Mouse (Mus musculus): Measurements from ENCODE around the gene Map3k12. TPM values are rescaled to one million over a fixed set of nuclear protein-coding genes. Genes with fewer than 3 reads are reported as not detected.

The Map3k12 gene
- polyA plus RNA-seq, 1 experiment from 2014 or later, result 13.4 TPM

DNA sequence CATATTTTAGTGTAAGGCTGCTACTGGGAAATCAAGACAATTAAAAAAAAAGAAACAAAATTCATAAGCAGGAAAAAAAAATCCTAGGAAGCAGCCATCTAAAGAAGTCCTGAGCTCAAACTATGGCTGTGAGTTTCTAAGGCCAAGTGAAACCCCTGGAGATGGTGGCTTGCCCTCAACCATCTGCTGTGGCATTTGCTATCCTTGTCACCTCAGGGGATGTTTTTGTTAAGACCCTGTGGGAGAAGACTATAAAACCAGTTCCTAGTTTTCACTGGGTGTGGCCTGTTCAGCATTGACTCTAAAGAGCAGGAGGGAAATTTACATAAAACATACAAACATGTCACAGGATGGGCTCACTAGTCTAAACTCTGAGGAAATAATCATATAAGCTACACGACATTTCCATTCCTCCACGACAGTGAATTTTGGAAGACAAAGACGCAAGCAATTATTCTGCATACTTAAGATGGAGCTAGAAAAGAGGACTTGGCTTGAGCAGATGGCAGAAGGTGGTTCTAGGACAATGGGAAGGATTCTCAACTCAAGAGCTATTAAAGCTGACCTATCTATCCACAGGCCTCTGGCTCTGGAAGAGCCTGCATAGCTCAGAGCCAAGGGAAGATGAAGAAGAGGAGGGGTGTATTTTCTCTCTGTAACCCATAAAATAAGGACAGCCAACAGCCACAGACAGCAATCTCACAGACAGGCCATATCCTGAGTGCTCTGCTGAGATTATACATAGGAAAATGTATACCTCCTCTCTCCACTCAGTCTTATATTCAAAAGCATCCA, 15.4 kb upstream of the Map3k12 start:
- no peak for ATAC-seq (ENCODE audit: insufficient read depth, low FRiP score, low read depth)
- Histone ChIP-seq H3K4me3 (replicated peaks) (no peak overlapping the region), H3K27me3 (replicated peaks) (no peaks in the 10 kb centered on the region), H3K27ac (no peak overlapping the region), H3K4me2 (no peak overlapping the region), H3K4me1 (no peaks in the 10 kb centered on the region), H3K36me3 (peaks cover 61% of the 10 kb centered on the region), H3K9ac (no peak overlapping the region), H3K9me3 (no peaks in the 10 kb centered on the region)
- 85% methylated on average over 3 of the region's 3 CpGs for WGBS

DNA sequence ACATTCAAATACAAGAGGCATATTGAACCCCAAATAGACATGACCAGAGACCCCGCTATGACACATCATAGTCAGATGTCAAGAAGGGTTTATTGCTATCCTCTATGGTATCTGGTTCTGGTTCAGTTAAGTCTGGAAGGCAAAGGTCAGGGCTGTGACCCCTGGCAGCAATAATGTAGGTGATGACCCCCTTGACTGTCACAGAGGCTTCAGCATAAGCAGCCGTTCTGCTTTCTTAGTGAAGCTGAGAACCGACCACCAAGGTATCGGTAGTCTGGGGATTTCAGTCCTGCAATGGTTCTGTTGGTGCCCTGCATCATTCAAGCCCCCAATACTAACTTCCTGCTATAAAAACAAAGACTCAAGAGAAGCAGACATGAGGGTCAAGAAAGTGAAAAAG, 14.7 kb upstream of the Map3k12 start:
- no peak overlapping the region for H3K4me3 ChIP-seq (replicated peaks)
- H3K27me3 ChIP-seq (replicated peaks), result no peaks in the 10 kb centered on the region
- H3K4me2 ChIP-seq, result no peak overlapping the region
- no peaks in the 10 kb centered on the region for H3K4me1 ChIP-seq
- WGBS, result 88% methylated on average over 4 of the region's 4 CpGs
- H3K9ac ChIP-seq, result no peak overlapping the region
- no peak overlapping the region for H3K27ac ChIP-seq
- H3K36me3 ChIP-seq, result peaks cover 58% of the 10 kb centered on the region
- ATAC-seq (ENCODE audit: insufficient read depth, low FRiP score, low read depth), result no peak
- H3K9me3 ChIP-seq, result no peaks in the 10 kb centered on the region

DNA sequence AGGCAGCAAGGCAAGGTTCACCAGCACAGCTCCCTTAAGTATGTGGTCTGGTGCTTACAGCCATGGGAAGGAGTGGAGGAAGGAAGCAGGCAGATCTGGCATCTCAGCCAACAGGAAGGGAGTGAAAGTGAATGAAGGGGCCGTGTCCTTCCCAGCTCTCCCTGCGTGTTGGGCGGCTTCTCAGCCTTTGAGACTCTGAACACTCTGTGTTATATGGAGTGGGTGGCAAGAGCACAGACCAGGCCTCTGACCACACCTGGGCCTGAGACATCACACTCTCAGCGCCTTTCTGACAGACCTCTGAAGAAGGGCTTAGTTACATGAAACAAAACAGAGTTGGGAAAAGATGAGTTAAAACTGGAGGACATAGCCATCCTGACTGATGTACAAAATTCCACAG, 13.7 kb upstream of the Map3k12 start:
- no peaks in the 10 kb centered on the region for H3K4me1 ChIP-seq
- peaks cover 51% of the 10 kb centered on the region for H3K36me3 ChIP-seq
- WGBS, result 88% methylated on average over 4 of the region's 4 CpGs
- H3K9ac ChIP-seq, result no peak overlapping the region
- H3K9me3 ChIP-seq, result no peaks in the 10 kb centered on the region
- H3K27ac ChIP-seq, result no peak overlapping the region
- no peaks in the 10 kb centered on the region for H3K27me3 ChIP-seq (replicated peaks)
- no peak overlapping the region for H3K4me2 ChIP-seq
- ATAC-seq (ENCODE audit: insufficient read depth, low FRiP score, low read depth), result no peak
- H3K4me3 ChIP-seq (replicated peaks), result no peak overlapping the region

DNA sequence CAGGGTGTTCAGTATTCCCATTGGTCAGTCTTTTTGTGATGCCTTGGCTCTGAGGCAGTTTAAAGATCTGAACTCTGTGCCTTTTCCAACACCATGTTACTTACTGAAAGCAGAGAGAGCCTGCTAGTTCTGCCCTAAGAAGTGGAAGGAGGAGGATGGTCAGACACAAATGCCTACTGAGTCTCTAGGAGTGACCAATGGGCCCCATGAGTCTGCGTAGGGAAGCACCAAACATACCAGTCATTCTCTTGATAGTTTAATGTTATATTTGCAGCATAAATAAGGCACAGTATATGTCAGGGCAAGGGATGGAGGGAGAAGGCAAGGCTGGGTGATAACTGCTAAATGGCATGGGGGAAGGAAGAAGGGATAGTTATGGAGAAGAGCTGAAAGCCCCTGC, 11.5 kb upstream of the Map3k12 start:
- Histone ChIP-seq H3K9ac (no peak overlapping the region), H3K27me3 (replicated peaks) (no peaks in the 10 kb centered on the region), H3K27ac (no peak overlapping the region), H3K36me3 (peaks cover 53% of the 10 kb centered on the region), H3K4me2 (no peak overlapping the region), H3K4me1 (no peaks in the 10 kb centered on the region), H3K4me3 (replicated peaks) (no peak overlapping the region), H3K9me3 (no peaks in the 10 kb centered on the region)
- no peak for ATAC-seq (ENCODE audit: insufficient read depth, low FRiP score, low read depth)
- 92% methylated on average over 1 of the region's 1 CpGs for WGBS

DNA sequence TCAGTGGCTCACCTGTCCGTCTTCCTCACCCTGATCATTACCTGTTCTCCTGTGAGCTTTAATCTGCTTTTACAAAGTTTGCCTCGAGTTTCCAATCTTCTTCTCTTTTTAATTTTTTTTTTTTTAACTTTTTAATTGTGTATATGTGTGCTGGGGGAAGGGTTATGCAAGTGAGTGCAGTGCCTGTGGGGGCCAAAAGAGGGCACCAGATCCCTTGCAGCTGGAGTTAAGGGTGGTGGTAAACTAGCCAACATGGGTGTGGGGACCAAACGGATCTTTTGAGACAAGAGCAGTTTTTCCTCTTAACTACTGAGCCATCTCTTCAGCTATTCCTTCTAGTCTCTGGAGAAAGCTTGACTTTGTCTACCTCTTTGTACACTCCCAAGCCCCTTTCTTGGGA, 11.1 kb upstream of the Map3k12 start:
- 81% methylated on average over 3 of the region's 3 CpGs for WGBS
- Histone ChIP-seq H3K4me2 (no peak overlapping the region), H3K27ac (no peak overlapping the region), H3K9me3 (no peaks in the 10 kb centered on the region), H3K4me3 (replicated peaks) (no peak overlapping the region), H3K36me3 (peaks cover 49% of the 10 kb centered on the region), H3K9ac (no peak overlapping the region), H3K4me1 (no peaks in the 10 kb centered on the region), H3K27me3 (replicated peaks) (no peaks in the 10 kb centered on the region)
- no peak for ATAC-seq (ENCODE audit: insufficient read depth, low FRiP score, low read depth)

DNA sequence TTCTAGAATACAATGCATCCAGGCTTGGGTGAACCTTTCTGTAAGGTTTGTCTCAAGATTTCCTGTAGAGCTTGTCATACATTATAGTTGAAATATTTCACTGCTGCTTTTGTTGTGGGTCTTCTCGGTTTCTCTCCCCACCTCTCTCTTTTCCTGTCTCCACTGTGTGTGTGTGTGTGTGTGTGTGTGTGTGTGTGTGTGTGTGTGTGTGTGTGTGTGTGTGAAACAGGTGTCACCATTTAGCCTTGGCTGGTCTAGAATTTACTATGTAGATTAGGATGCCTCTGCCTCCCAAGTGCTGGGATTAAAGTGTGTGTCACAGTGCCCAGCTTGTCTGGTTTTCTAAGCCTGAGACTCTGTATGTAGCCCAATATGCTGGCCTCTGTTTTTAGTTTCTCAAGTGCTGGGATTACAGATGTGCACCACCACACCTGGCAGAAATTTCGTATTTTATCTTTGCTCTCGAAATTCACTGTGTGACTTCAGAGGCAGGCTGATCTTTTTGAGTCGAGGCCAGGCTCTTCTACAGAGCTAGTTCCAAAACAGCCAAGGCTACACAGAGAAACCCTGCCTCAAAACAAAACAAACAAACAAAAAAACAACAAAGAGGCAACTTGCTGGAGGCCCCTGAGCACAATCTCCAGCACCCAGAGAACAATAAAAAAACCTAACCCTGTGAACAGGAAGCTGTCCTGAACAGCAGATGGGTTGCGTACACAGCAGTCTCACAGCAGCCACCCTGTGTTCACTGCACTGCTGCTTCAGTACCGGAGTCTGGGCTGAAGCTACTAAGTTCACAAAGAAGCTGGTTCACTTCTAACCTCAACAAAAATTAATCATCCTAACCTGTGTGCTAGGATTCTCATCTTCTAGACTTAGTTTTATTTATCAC, 9.5 kb upstream of the Map3k12 start:
- ATAC-seq (ENCODE audit: insufficient read depth, low FRiP score, low read depth), result no peak
- 69% methylated on average over 6 of the region's 6 CpGs for WGBS
- H3K27me3 ChIP-seq (replicated peaks), result no peaks in the 10 kb centered on the region
- no peak overlapping the region for H3K27ac ChIP-seq
- H3K4me1 ChIP-seq, result no peaks in the 10 kb centered on the region
- H3K4me2 ChIP-seq, result no peak overlapping the region
- H3K36me3 ChIP-seq, result peaks cover 46% of the 10 kb centered on the region
- no peak overlapping the region for H3K4me3 ChIP-seq (replicated peaks)
- H3K9ac ChIP-seq, result no peak overlapping the region
- H3K9me3 ChIP-seq, result no peaks in the 10 kb centered on the region

DNA sequence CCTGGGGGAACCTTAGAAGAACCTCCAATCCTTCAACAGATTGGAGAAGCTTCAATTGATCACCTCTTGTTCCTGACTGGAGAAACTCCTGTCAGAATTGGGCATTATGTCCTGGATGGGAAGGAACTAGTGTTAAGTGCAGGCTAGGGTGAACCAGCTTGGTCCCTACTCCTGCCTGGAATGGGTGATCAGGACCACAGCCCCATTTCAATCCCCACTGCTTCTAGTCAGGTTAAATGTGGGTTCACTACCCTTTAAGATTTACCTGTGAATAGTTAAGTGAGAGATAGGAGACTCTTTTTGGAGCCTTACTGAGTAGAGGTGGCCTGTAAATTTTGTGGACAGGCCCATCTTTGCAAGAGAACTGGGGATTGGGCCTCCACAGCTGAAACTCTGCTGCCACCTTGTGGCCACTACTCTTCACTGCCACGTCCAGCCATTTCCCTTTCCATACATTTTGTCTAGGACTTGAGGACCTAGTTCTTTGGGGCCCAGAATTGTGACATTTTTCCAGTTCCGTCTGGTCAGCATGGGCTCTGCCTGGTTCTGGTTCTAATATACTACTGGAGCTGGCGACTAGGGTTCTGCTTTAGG, 8.1 kb upstream of the Map3k12 start, which contains the start of gene Npff:
Npff (minus strand) TSS at position 51 of the 594 bp plus-strand sequence.
- no peak within 1 kb of the TSS for H3K4me3 ChIP-seq (replicated peaks)
- no peak within 1 kb of the TSS for H3K27ac ChIP-seq
- peaks cover 8% of the 10 kb centered on the region for H3K4me1 ChIP-seq
- H3K27me3 ChIP-seq (replicated peaks), result no peaks in the 10 kb centered on the region
- H3K36me3 ChIP-seq, result peaks cover 36% of the 10 kb centered on the region
- no peak for ATAC-seq (ENCODE audit: insufficient read depth, low FRiP score, low read depth)
- H3K4me2 ChIP-seq, result no peak within 1 kb of the TSS
- no peak within 1 kb of the TSS for H3K9ac ChIP-seq
- WGBS, result 6% methylated on average over 3 of the region's 3 CpGs
- no peaks in the 10 kb centered on the region for H3K9me3 ChIP-seq

DNA sequence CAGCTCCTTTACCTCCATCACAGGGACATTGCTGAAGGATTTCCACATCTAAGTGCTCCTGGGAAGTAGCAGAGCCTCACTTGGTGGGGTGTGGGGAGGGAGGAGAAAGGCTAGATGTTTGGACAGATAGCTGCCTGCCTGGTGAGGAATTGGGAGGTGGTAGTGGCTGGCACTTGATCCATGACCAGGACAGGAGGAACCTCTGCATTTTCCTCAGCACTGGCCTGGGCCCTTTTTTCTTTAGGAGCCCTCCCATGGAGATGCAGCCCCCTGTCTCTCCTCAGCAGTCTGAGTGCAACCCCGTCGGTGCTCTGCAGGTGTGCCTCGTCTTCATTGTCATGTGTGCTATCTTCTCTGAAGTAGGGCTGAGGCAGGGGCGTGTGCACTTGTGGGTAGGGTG, 4.6 kb upstream of the Map3k12 start:
- H3K4me3 ChIP-seq (replicated peaks), result no peak overlapping the region
- no peaks in the 10 kb centered on the region for H3K9me3 ChIP-seq
- H3K4me1 ChIP-seq, result peaks cover 16% of the 10 kb centered on the region
- no peaks in the 10 kb centered on the region for H3K27me3 ChIP-seq (replicated peaks)
- no peak overlapping the region for H3K27ac ChIP-seq
- H3K36me3 ChIP-seq, result peaks cover 20% of the 10 kb centered on the region
- no peak overlapping the region for H3K9ac ChIP-seq
- ATAC-seq (ENCODE audit: insufficient read depth, low FRiP score, low read depth), result no peak
- H3K4me2 ChIP-seq, result no peak overlapping the region
- WGBS, result 60% methylated on average over 4 of the region's 4 CpGs

DNA sequence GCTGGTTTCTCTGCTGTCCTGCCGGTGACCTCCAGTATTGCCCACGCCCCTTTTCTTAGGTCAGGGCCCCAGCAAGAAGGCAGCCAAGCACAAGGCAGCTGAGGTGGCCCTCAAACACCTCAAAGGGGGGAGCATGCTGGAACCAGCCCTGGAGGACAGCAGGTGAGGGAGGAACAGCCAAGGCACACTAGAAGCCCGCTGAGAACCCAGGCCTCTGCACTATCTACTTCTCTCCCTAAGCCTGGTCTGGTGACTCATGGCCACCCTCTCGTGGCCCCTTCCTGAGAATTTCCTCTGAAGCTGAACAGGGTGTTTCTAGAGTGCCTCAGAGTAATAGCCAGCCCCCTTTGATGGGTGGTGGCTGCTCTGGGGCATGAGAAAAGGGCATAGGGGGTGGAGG, 3.6 kb upstream of the Map3k12 start:
- H3K27me3 ChIP-seq (replicated peaks), result no peaks in the 10 kb centered on the region
- H3K27ac ChIP-seq, result 0 out of 2 replicates have a peak overlapping the region, but pooled peaks have one; percentile 11
- H3K9ac ChIP-seq, result no peak overlapping the region; the same call in 1 of the 2 replicates
- no peaks in the 10 kb centered on the region for H3K9me3 ChIP-seq
- H3K4me2 ChIP-seq, result no peak overlapping the region
- ATAC-seq (ENCODE audit: insufficient read depth, low FRiP score, low read depth), result no peak
- peaks cover 20% of the 10 kb centered on the region for H3K36me3 ChIP-seq
- 60% methylated on average over 4 of the region's 4 CpGs for WGBS
- no peak overlapping the region for H3K4me3 ChIP-seq (replicated peaks)
- H3K4me1 ChIP-seq, result peaks cover 27% of the 10 kb centered on the region

DNA sequence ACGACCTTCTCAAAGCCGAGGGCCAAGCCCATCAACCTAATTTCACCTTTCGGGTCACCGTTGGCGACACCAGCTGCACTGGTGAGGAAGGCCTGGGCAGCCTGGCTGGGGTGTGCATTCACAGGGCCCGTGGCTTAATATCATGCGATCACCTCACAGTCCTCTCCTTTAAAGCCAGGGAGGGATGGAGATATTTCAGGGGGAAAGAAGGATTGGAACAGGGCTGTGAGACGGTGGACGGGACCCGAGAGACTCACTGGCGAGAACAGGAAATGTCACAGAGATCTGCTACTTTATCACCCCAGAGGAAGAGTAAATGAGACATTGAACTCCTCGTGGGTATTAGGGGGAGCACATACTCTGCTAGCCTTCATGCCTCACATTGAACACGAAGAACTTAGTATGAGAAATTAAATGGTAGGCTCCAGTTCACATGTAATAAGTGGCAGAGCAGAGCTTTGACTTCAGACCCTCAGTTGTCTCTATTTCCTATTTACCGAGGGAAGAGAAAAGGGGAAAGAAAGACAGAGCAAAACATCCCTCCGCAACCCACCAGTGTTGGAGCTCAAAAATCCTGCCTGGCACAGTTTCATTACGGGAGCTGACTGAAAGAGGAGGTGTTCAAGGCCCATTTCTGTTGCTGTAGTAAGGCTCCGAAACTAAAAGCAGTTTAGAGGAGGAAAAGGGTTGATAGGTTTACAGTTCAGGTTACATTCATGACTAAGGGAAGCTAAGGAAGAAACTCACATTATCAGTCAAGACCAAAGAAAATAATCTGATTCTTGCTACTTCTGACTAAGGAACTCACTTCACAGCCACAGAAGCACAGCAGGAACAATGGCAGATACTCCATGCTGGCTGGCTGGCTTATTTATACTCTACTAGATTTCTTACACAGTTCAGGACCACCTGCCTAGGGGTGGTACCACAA, 2.6 kb upstream of the Map3k12 start:
- WGBS, result 55% methylated on average over 17 of the region's 17 CpGs
- Histone ChIP-seq H3K9me3 (no peaks in the 10 kb centered on the region), H3K27ac (peak overlapping the region; percentile 100), H3K4me1 (peaks cover 30% of the 10 kb centered on the region), H3K27me3 (replicated peaks) (no peaks in the 10 kb centered on the region), H3K9ac (peak overlapping the region; percentile 82), H3K36me3 (peaks cover 15% of the 10 kb centered on the region), H3K4me2 (peak overlapping the region; percentile 68), H3K4me3 (replicated peaks) (peak overlapping the region; percentile 75)
- no peak for ATAC-seq (ENCODE audit: insufficient read depth, low FRiP score, low read depth)

DNA sequence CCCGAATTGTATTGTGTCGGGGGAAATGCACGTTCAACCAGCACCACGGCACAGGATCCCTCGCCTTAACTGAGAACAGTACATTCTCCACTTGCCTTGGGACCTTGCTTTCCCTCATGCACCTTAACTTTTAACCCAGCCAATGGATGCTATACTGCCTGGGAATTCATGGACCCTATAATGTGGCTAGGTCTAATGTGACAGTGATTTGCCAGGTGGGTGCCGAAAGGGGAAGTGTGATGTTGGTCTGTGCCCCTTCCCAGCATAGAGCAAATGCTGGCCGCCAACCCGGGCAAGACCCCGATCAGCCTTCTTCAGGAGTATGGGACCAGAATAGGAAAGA, 2.0 kb upstream of the Map3k12 start:
- 12% methylated on average over 9 of the region's 9 CpGs for WGBS

More for the DNA sequence above, 2.0 kb upstream of the Map3k12 start:
- peak overlapping the region; percentile 100 for H3K27ac ChIP-seq
- ATAC-seq (ENCODE audit: insufficient read depth, low FRiP score, low read depth), result no peak
- H3K27me3 ChIP-seq (replicated peaks), result no peaks in the 10 kb centered on the region
- H3K4me3 ChIP-seq (replicated peaks), result peak overlapping the region; percentile 75
- peak overlapping the region; percentile 68 for H3K4me2 ChIP-seq
- H3K4me1 ChIP-seq, result peaks cover 30% of the 10 kb centered on the region
- H3K9ac ChIP-seq, result peak overlapping the region; percentile 82
- peaks cover 12% of the 10 kb centered on the region for H3K36me3 ChIP-seq
- no peaks in the 10 kb centered on the region for H3K9me3 ChIP-seq

All from stomach, embryonic 15.5 days (tissue).